Mouse (Mus musculus): ENCODE data around the gene Bckdk. TPM values are rescaled to one million over a fixed set of nuclear protein-coding genes. Genes with fewer than 3 reads are reported as not detected.
A peak's percentile ranks its signal among the peaks of the same experiment; 100 is the strongest.

The Bckdk gene
- total RNA-seq (2021) (100 to 1,000 TPM; 104 to 131 TPM), polyA plus RNA-seq (2012; rRNA removed) (165 and 210 TPM in 2 replicates)
- long read RNA-seq, transcript Bckdk-201 (12 exons, 3,405 nt), result major isoform, 147 of 160 reads
- long read RNA-seq, partial matches to known transcripts, result 4 of 160 reads
- long read RNA-seq, other reads (novel, unspliced or antisense), result 9 of 160 reads

GRCm38 (mm10) chr7:127903971-127904796 lies at the start of gene Bckdk:
Gene Bckdk (plus strand): TSS chr7:127904082.
- no peaks in the 10 kb centered on the region for H3K27me3 ChIP-seq (ENCODE audit: control insufficient read depth, insufficient read depth, low read length)
- intact Hi-C loops (cut with DNase I), result no loop called here
- H3K36me3 ChIP-seq (ENCODE audit: control insufficient read depth, insufficient read depth, low read length), result no peaks in the 10 kb centered on the region
- peak; percentile 80 to 83 for DNase-seq
- WGBS, result 6% methylated on average over 38 of the region's 38 CpGs
- TF ChIP-seq POLR2A (IDR thresholded peaks at IDR 0.05; ENCODE audit: insufficient read depth, low read depth, low read length) (peak; percentile 89), CTCF (IDR thresholded peaks at IDR 0.05) (0 out of 2 replicates have a peak, but pooled peaks have one; percentile 9), EP300 (IDR thresholded peaks at IDR 0.05; ENCODE audit: insufficient read depth, low read depth, low read length) (no peak)
- H3K27ac ChIP-seq, result peak within 1 kb of the TSS; percentile 94
- H3K9ac ChIP-seq (ENCODE audit: low read depth, low read length), result peak within 1 kb of the TSS; percentile 85
- H3K79me2 ChIP-seq (replicated peaks; ENCODE audit: control insufficient read depth, insufficient read depth, low read length), result no peaks in the 10 kb centered on the region
- H3K4me3 ChIP-seq, result peak within 1 kb of the TSS; percentile 90
- H3K4me1 ChIP-seq (ENCODE audit: control insufficient read depth, insufficient read depth, low read length), result peaks cover 1% of the 10 kb centered on the region

- Histone ChIP-seq H3K79me2 (replicated peaks; ENCODE audit: control insufficient read depth, insufficient read depth, low read length) (no peaks in the 10 kb centered on the region), H3K36me3 (ENCODE audit: control insufficient read depth, insufficient read depth, low read length) (no peaks in the 10 kb centered on the region), H3K9ac (ENCODE audit: low read depth, low read length) (no peak overlapping the region), H3K4me1 (ENCODE audit: control insufficient read depth, insufficient read depth, low read length) (no peaks in the 10 kb centered on the region), H3K27me3 (ENCODE audit: control insufficient read depth, insufficient read depth, low read length) (no peaks in the 10 kb centered on the region), H3K4me3 (no peak overlapping the region), H3K27ac (no peak overlapping the region)
- no peak for DNase-seq
- WGBS, result 81% methylated on average over 6 of the region's 6 CpGs
- intact Hi-C loops (cut with DNase I), result no loop called here
- TF ChIP-seq CTCF (IDR thresholded peaks at IDR 0.05) (no peak), EP300 (IDR thresholded peaks at IDR 0.05; ENCODE audit: insufficient read depth, low read depth, low read length) (no peak), POLR2A (IDR thresholded peaks at IDR 0.05; ENCODE audit: insufficient read depth, low read depth, low read length) (no peak)
Measured at GRCm38 (mm10) chr7:127858258-127858657, 45.6 kb upstream of the Bckdk start.

DNA sequence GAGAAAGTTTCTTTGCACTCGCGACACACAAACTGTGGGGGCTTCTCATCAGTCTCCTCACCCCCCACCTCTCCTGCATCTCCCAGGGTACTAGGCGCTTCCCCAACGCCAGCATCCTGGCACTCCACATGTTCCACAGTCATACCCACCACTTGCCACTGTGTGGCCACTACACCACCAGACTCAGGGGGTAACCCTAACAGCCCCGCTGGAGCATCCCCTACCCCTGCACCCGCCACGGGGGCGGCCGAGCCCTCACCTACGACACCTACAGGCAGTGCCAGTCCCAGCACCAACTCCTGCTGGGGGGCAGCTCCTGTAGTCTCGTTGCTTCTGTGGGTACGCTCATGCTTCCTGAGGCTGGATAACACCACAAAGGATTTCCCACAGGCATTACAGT lies 37.4 kb upstream of the Bckdk start:
- no peaks in the 10 kb centered on the region for H3K79me2 ChIP-seq (replicated peaks; ENCODE audit: control insufficient read depth, insufficient read depth, low read length)
- no peaks in the 10 kb centered on the region for H3K27me3 ChIP-seq (ENCODE audit: control insufficient read depth, insufficient read depth, low read length)
- no peaks in the 10 kb centered on the region for H3K4me1 ChIP-seq (ENCODE audit: control insufficient read depth, insufficient read depth, low read length)
- no peak overlapping the region for H3K27ac ChIP-seq
- DNase-seq, result no peak
- 94% methylated on average over 12 of the region's 12 CpGs for WGBS
- H3K4me3 ChIP-seq, result no peak overlapping the region
- no peak for TF ChIP-seq POLR2A (IDR thresholded peaks at IDR 0.05; ENCODE audit: insufficient read depth, low read depth, low read length)
- no peak for TF ChIP-seq CTCF (IDR thresholded peaks at IDR 0.05)
- no peak for TF ChIP-seq EP300 (IDR thresholded peaks at IDR 0.05; ENCODE audit: insufficient read depth, low read depth, low read length)
- H3K9ac ChIP-seq (ENCODE audit: low read depth, low read length), result no peak overlapping the region
- intact Hi-C loops (cut with DNase I), result no loop called here
- no peaks in the 10 kb centered on the region for H3K36me3 ChIP-seq (ENCODE audit: control insufficient read depth, insufficient read depth, low read length)

- H3K36me3 ChIP-seq (ENCODE audit: control insufficient read depth, insufficient read depth, low read length), result no peaks in the 10 kb centered on the region
- intact Hi-C loops (cut with DNase I), result no loop called here
- WGBS, result 97% methylated on average over 18 of the region's 18 CpGs
Measured at GRCm38 (mm10) chr7:127867641-127868040, 36.2 kb upstream of the Bckdk start.

DNA sequence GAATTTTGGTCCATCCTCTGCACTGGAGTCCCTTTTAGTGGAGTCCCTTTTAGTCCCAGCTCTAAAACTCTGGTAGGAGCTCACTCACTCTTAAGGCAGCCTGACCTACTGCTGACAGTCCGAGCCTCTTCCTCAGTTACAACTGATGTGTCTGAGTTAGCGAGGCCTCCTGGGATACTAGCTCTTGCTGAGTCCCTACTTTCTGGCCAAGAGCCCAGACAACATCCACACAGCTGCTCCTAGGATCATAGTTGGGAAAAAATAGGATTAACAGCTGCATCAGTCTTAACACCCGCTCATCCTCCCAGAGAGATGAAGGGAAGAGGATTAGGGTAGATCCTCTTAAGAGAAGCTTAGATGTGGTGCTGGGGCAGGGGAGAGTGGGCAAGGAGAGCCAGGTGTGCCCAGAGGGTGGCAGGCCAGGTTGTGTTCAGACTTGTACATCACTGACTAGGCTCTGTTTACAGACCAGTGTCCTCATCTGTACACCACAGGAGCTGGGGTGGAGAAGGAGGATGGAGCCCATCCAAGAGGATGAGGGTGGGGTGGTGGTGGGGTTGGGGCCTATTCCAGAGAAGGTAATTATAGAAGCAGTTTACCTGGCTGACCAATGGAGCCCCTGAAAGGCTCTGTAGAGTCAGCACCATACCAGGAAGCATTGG lies 34.6 kb upstream of the Bckdk start:
- Histone ChIP-seq H3K27me3 (ENCODE audit: control insufficient read depth, insufficient read depth, low read length) (no peaks in the 10 kb centered on the region), H3K27ac (no peak overlapping the region; the same call in 1 of the 2 replicates), H3K79me2 (replicated peaks; ENCODE audit: control insufficient read depth, insufficient read depth, low read length) (no peaks in the 10 kb centered on the region), H3K36me3 (ENCODE audit: control insufficient read depth, insufficient read depth, low read length) (no peaks in the 10 kb centered on the region), H3K4me1 (ENCODE audit: control insufficient read depth, insufficient read depth, low read length) (no peaks in the 10 kb centered on the region), H3K4me3 (no peak overlapping the region), H3K9ac (ENCODE audit: low read depth, low read length) (no peak overlapping the region)
- intact Hi-C loops (cut with DNase I), result no loop called here
- DNase-seq, result peak in 1 of 2 experiments; percentile 51
- WGBS, result 35% methylated on average over 3 of the region's 3 CpGs
- TF ChIP-seq EP300 (IDR thresholded peaks at IDR 0.05; ENCODE audit: insufficient read depth, low read depth, low read length) (no peak), POLR2A (IDR thresholded peaks at IDR 0.05; ENCODE audit: insufficient read depth, low read depth, low read length) (no peak)

More at GRCm38 (mm10) chr7:127867641-127868040, 36.2 kb upstream of the Bckdk start:
- Histone ChIP-seq H3K27ac (no peak overlapping the region), H3K4me1 (ENCODE audit: control insufficient read depth, insufficient read depth, low read length) (no peaks in the 10 kb centered on the region), H3K79me2 (replicated peaks; ENCODE audit: control insufficient read depth, insufficient read depth, low read length) (no peaks in the 10 kb centered on the region), H3K4me3 (no peak overlapping the region), H3K27me3 (ENCODE audit: control insufficient read depth, insufficient read depth, low read length) (no peaks in the 10 kb centered on the region), H3K9ac (ENCODE audit: low read depth, low read length) (no peak overlapping the region)
- no peak for DNase-seq
- no peak for TF ChIP-seq CTCF (IDR thresholded peaks at IDR 0.05)
- TF ChIP-seq POLR2A (IDR thresholded peaks at IDR 0.05; ENCODE audit: insufficient read depth, low read depth, low read length), result no peak
- TF ChIP-seq EP300 (IDR thresholded peaks at IDR 0.05; ENCODE audit: insufficient read depth, low read depth, low read length), result no peak
